Mouse (Mus musculus) liver, adult 2 months (tissue): ENCODE data around the gene Fam53b. TPM values are rescaled to one million over a fixed set of nuclear protein-coding genes. Genes with fewer than 3 reads are reported as not detected.

Experiments
- DNase-seq: peaks from one replicate; pipeline ENCODE4 v3.0.0-alpha.2; 2011; ENCODE audit warnings: low read depth, low spot score; ENCODE audit errors: extremely low read depth
- H3K27ac ChIP-seq: fragments of 200-500 bp; replicated peaks from 2 replicates; pipeline ENCODE4 v1.5.1; 2012; ENCODE audit warnings: low read depth, mild to moderate bottlenecking, control low read depth, inconsistent platforms, low read length; ENCODE audit not compliant: insufficient read depth
- H3K27me3 ChIP-seq: fragments of 200-500 bp; 2 replicates; pipeline ENCODE4 v1.6.1; 2012; ENCODE audit warnings: mild to moderate bottlenecking, moderate library complexity, low read length, inconsistent platforms; ENCODE audit not compliant: control insufficient read depth, insufficient read depth
- H3K36me3 ChIP-seq: fragments of 200-500 bp; 2 replicates; pipeline ENCODE4 v1.6.1; 2012; ENCODE audit warnings: low read length, inconsistent platforms; ENCODE audit not compliant: control insufficient read depth, insufficient read depth
- H3K4me1 ChIP-seq: fragments of 200-500 bp; 2 replicates; pipeline ENCODE4 v1.6.1; 2011; ENCODE audit warnings: low read length; ENCODE audit not compliant: control insufficient read depth, insufficient read depth
- H3K4me3 ChIP-seq: fragments of 200-500 bp; 2 replicates; pipeline ENCODE4 v1.5.1; 2011; ENCODE audit warnings: low read depth, mild to moderate bottlenecking, control low read depth, low read length, moderate library complexity; ENCODE audit not compliant: insufficient read depth
- H3K79me2 ChIP-seq: fragments of 200-500 bp; 2 replicates; pipeline ENCODE4 v1.6.1; 2012; ENCODE audit warnings: inconsistent platforms, mild to moderate bottlenecking, low read length, moderate library complexity; ENCODE audit not compliant: control insufficient read depth, insufficient read depth
- H3K9ac ChIP-seq: fragments of 200-500 bp; 2 replicates; pipeline ENCODE4 v1.6.1; 2012; ENCODE audit warnings: low read depth, mild to moderate bottlenecking, control low read depth, inconsistent platforms, low read length
- CTCF ChIP-seq: fragments of 200-500 bp; IDR thresholded peaks from 2 replicates; pipeline ENCODE4 v1.5.1; 2011; ENCODE audit warnings: low read depth, low read length, control low read depth
- POLR2A ChIP-seq: fragments of 200-500 bp; IDR thresholded peaks from 2 replicates; pipeline ENCODE4 v1.6.1; 2011; ENCODE audit warnings: low read length, control low read depth; ENCODE audit not compliant: insufficient read depth; ENCODE audit errors: extremely low read depth
- WGBS: fragments of 180-500 bp; shearing (Covaris S2); methylation state at CpG from one replicate; pipeline ENCODE4 v1.1.7; 2018; 5-methylcytosine and 5-hydroxymethylcytosine counted together
- polyA plus RNA-seq: library from polyadenylated mRNA; depleted of rRNA; stranded (reverse); fragments of >200 nt; gene quantifications from 2 replicates; pipeline ENCODE4 v1.2.3, GENCODE M21; 2012
- total RNA-seq: library from RNA; depleted of rRNA; stranded (reverse); fragments of >200 nt; gene quantifications from 2 replicates; pipeline ENCODE4 v1.2.3, GENCODE M21; 2014

Fam53b gene
- total and polyA plus RNA-seq, 2 experiments = 4.3 to 9.1 TPM

- Histone ChIP-seq H3K4me1 (peaks cover 29% of the 10 kb centered on the region), H3K79me2 (peaks cover 37% of the 10 kb centered on the region)
- DNase-seq = no peak
Observed at GRCm38 (mm10) chr7:132801509-132801908, 12.2 kb downstream of the Fam53b start.

GRCm38 (mm10) chr7:132800868-132801267 is 12.8 kb downstream of the Fam53b start:
- no peak for TF ChIP-seq CTCF
- no peak for TF ChIP-seq POLR2A
- peaks cover 37% of the 10 kb centered on the region for H3K79me2 ChIP-seq
- H3K27me3 ChIP-seq = no peaks in the 10 kb centered on the region
- H3K4me1 ChIP-seq = peaks cover 29% of the 10 kb centered on the region
- no peak overlapping the region for H3K4me3 ChIP-seq
- no peak overlapping the region for H3K9ac ChIP-seq
- H3K27ac ChIP-seq = no peak overlapping the region
- WGBS = 70% methylated on average over 10 of the region's 10 CpGs
- DNase-seq = no peak
- H3K36me3 ChIP-seq = no peaks in the 10 kb centered on the region

More at GRCm38 (mm10) chr7:132801509-132801908, 12.2 kb downstream of the Fam53b start:
- TF ChIP-seq POLR2A = no peak
- TF ChIP-seq CTCF = no peak
- H3K9ac ChIP-seq = no peak overlapping the region
- no peak overlapping the region for H3K27ac ChIP-seq
- 84% methylated on average over 5 of the region's 5 CpGs for WGBS
- no peak overlapping the region for H3K4me3 ChIP-seq
- H3K27me3 ChIP-seq = no peaks in the 10 kb centered on the region
- no peaks in the 10 kb centered on the region for H3K36me3 ChIP-seq

GRCm38 (mm10) chr7:132799119-132800016 is 14.3 kb downstream of the Fam53b start:
- Histone ChIP-seq H3K4me3 (no peak overlapping the region), H3K36me3 (no peaks in the 10 kb centered on the region), H3K27ac (peak overlapping the region; percentile 36), H3K79me2 (peaks cover 28% of the 10 kb centered on the region), H3K9ac (no peak overlapping the region), H3K27me3 (no peaks in the 10 kb centered on the region), H3K4me1 (peaks cover 23% of the 10 kb centered on the region)
- no peak for DNase-seq
- WGBS = 87% methylated on average over 5 of the region's 5 CpGs
- no peak for TF ChIP-seq CTCF
- TF ChIP-seq POLR2A = no peak

- whole genome bisulfite sequencing = 93% methylated on average over 5 of the region's 5 CpGs
- Histone ChIP-seq H3K27ac (no peak overlapping the region), H3K9ac (no peak overlapping the region), H3K27me3 (no peaks in the 10 kb centered on the region), H3K4me1 (peaks cover 9% of the 10 kb centered on the region), H3K79me2 (peaks cover 35% of the 10 kb centered on the region), H3K4me3 (no peak overlapping the region), H3K36me3 (no peaks in the 10 kb centered on the region)
- no peak for TF ChIP-seq POLR2A
- no peak for DNase-seq
Observed at GRCm38 (mm10) chr7:132795141-132795540, 18.5 kb downstream of the Fam53b start.

GRCm38 (mm10) chr7:132793467-132793866 is 20.2 kb downstream of the Fam53b start:
- Histone ChIP-seq H3K27ac (no peak overlapping the region), H3K4me1 (0 out of 2 replicates have a peak, but pooled peaks cover 2% of the 10 kb centered on the region), H3K4me3 (no peak overlapping the region), H3K9ac (no peak overlapping the region), H3K79me2 (peaks cover 38% of the 10 kb centered on the region), H3K36me3 (no peaks in the 10 kb centered on the region), H3K27me3 (no peaks in the 10 kb centered on the region)
- DNase-seq = no peak
- WGBS = 72% methylated on average over 6 of the region's 6 CpGs
- TF ChIP-seq POLR2A = no peak
- no peak for TF ChIP-seq CTCF
